Mouse (Mus musculus) E14TG2a.4 (cell line): Measurements from ENCODE around the gene Ttc28.

Source experiments
- CTCF ChIP-seq: conservative IDR thresholded peaks from 2 replicates; pipeline ENCODE4 v1.5.1; 2014; ENCODE audit warnings: low read length
- POU5F1 ChIP-seq: IDR thresholded peaks from 2 replicates; pipeline ENCODE4 v1.6.1; 2014; ENCODE audit warnings: low read length, borderline replicate concordance

- TF ChIP-seq CTCF: no peak
- TF ChIP-seq POU5F1: no peak
These were observed 219.1 kb downstream of the Ttc28 start for GRCm38 (mm10) chr5:111098516-111099274.
